ENCODE assay signal across 12 mouse cellular contexts in the genomic region with DNA sequence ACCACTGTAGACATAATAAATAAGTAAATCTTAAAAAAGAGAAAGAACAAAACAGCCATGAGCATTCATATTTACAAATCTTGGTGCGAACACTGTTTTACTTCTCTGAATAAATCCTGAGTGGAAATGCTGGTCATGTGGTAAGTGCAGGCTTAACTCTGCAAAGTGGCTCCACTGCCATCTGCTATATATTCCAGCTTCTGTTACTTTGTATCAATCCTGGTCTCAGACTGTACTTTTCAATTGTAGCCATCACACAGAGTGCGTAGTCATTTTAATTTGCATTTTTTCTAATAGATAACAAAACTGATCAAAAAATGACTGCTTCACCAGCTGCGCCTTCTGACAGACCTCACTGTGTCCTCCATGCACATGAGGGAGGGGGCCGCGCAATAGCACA.
"Had no signal": no experiment of that assay in that cellular context is flagged by ENCODE, and none has a peak within 500 bp of the region (broad histone marks: within the 10 kb centered on the region; RNA-seq: fewer than 3 reads in every experiment).

No protein-coding gene starts in this region.

- DNase-seq: gastrocnemius, adult 2 months; gastrocnemius, postnatal 10 days; gastrocnemius, postnatal 25 days; heart, adult 18-20 months; heart, postnatal 10 days; heart, postnatal 4 days; kidney, adult 18-20 months; kidney, adult 8-10 months; kidney, postnatal 10 days; kidney, postnatal 4 days; liver; liver, embryonic 13.5 days had no signal
